Mouse (Mus musculus): Measurements from ENCODE around the gene Zswim4.

The Zswim4 gene

DNA sequence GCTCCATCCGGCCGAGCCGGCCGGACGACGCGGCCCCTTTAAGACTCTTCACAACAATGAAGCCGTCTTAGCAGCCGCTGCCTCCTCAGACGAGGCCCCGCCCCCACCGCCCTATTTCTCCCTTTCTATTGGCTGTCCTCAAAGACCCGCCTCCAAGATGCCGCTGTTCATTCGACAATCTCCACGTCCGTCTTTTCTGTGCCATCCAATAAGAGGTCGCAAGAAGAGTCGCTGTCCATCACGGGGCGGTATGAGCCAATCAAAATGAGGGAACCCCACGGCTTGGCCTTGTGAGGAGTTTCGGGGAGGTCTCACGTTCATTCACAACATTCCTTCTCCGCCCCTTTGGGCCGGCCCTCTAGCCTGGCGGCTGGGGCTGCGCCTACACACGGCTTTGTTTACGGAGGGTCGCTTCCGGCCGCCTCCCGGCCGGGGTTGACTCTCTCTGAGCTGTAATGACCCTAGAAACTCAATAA lies at the start of gene Zswim4:
Gene Zswim4 (minus strand): TSS at position 58 of the 476 bp plus-strand sequence.
- peak; percentile 99 for DNase-seq

DNA sequence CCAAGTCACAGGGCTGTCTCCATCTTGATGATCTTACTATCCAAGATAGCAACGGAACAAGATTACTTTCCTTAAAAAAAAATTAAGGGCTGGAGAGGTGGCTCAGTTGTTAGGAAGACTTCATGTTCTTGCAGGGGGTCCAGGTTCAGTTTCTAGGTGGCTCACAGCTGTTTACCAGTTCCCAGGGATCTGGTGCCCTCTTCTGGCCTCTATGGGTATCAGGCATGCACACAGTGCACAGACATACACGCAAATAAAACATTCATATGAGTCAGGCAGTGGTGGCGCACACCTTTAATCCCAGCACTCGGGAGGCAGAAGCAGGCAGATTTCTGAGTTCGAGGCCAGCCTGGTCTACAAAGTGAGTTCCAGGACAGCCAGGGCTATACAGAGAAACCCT lies 48.8 kb upstream of the Zswim4 start:
- DNase-seq, result peak; percentile 47 to 67

DNA sequence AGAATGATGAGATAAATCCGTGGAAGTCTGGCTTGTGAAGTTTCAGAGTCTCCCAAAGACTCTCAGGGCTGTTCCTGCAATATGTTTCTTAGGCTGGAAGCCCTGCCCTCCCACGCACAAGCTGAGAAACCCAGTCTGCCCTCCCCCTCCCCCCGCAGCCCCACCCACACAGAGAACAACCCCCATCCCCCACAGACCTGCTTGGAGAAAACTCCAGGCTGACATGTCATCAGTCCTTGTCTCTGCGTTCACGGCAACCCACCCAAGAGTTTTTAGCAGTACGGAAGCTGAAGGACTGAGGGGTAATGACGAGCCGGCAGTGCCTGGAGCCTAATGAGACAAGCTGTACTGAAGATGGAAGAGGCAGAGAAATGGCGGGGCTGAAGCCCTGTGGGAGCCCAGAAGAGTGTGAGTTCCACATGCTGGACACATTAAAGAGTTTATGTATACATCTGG lies 47.8 kb upstream of the Zswim4 start:
- no peak for DNase-seq

DNA sequence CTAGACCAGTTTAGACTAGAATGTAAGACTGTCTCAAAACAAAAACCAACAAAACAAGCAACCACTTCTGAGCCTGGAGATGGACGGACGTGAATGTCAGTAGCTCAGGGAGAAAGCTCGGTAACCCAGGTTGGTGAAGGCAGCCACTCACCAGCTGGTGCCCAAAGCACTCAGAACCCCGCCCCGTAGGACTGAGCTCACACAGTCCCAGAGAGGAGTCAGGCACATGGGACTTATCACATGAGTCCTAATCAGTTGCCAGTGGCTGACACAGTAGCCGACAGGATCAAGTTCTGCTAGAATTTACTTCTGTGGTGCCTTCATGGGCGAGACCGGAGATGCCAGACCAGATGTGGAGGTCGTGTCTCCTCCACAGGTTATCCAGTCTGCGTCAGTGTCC lies 43.9 kb upstream of the Zswim4 start:
- no peak for DNase-seq

DNA sequence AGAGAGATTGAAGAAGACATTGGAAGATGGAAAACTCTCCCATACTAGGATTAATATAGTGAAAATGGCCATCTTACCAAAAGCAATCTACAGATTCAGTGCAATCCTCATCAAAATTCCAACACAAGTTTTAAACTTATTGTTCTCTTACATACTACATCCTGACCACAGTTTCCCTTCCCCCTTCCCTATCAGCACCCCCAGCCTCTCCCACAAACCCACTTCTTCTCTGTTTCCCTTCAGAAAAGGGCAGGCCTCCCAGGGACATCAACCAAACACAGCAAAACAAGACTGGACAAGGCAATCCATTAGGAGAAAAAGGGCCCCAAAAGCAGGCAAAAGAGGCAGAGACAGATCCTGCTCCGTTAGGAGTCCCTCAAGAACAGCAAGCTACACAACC lies 39.6 kb upstream of the Zswim4 start:
- DNase-seq, result no peak

DNA sequence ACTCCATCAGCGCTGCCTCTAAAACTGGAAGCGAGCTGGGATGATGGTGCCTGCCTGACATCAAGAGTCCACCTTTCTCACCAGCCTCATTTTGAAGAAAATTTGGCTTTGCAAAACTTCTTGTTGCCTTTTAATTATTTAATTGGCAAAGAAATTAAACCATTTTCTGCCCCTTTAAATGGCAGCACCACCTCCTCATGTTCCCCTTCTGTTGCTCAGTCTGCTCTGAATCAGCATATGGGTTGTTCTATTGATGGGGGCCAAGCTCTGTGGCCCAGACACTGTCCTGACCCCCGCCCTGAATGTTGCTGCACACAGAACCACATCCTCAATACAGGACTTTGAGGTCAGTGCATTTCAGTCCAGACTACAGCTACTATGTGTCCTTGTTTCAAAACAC lies 37.1 kb upstream of the Zswim4 start:
- no peak for DNase-seq

GRCm38 (mm10) chr8:84272302-84272701 lies 35.4 kb upstream of the Zswim4 start:
- no peak for DNase-seq

DNA sequence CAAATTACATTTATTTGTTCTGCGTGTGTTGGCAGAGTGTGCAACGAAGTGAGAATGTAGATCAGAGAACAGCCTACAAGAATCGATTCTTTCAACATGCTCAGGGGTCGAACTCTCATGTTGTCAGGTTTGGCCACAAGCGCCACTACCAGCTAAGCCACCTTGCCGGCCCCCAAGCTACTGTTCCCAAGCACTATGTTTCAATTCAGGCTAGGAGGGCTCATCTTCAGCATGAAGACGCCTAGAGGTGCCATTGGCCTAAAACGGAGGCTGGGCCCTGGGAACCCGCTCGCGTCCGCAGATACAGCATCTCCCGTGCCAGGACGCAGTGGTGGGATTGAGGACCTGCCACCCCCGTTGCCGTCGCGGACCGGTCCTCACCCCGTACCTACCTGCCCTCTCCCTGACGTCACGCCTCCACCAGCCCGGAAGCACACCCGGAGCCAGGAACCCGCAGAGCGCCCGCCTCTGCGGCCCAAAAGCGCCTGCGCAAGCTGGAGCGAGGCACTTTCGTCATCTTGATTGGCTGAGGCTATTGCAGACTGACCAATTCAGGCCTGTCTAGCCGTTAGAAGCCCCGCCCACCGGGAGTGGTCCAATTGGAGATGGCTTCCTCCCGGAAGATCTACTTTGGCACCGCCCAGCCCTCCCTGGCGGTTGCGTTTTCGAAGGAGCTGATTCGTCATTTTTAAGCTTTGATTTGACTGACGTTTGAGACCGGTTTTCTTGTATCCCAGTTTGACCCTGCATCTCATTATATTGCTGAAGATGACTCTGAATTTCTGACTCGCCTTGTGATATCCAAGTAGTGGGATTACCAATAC lies 33.3 kb upstream of the Zswim4 start, which contains the start of gene Ccdc130:
Gene Ccdc130 (minus strand): TSS at position 431 of the 824 bp plus-strand sequence.
- DNase-seq, result peak; percentile 100

DNA sequence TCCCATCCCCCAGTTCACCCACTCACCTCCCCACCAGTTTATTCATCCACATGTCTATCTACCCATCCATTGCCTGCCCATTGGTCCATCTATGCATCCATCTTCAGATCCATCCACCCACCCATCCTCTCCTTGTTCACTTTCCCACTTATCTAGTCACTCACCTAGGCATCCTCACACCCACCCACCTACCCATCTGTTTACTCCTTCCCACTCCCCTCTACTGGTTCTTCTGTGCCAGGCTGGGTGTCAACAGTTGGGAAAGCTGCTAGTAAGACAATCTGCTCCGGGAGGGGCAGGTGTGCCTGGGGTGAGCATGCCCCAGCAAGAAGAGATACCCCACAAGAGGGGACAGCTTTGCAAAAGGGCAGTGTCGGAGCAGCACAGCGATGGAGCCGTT lies 24.2 kb upstream of the Zswim4 start:
- DNase-seq, result no peak

GRCm38 (mm10) chr8:84256822-84257610 lies 20.2 kb upstream of the Zswim4 start, which contains the start of gene Mri1:
Mri1 (minus strand) TSS chr8:84257326.
- DNase-seq, result peak; percentile 88 to 89

DNA sequence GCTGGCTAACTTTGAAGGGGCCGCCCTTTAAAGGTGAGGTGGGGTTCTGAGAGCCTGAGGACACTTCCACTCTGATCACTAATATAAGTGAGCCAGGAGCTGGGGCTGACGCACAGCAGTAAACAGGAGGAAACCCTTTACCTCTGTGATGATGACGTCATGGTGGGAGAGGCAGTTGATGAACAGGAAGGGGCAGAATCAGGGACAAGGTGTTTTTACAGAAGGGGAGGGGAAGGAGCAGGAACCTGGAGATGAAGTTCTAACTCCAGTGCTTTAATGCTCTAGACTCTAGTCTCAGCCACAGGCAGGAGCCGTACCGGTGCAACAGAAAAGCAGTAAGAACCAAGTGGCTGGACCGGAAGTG lies 19.6 kb upstream of the Zswim4 start:
- DNase-seq, result no peak

DNA sequence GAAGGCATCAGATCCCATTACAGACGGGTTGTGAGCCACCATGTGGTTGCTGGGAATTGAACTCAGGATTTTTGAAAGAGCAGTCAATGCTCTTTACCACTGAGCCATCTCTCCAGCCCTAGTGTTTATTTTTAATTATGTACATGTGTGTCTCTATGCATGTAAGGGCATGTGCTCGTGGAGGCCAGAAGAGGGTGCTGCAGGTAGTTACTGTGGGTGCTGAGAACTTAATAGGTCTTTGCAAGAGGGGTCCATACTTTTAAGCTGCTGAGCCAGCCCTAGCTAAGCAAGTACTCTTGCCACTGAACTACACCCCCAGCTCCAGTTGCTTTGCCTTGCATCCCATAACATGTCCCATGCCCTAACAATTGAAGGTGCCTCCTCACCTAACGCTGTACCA lies 19.0 kb upstream of the Zswim4 start:
- no peak for DNase-seq

DNA sequence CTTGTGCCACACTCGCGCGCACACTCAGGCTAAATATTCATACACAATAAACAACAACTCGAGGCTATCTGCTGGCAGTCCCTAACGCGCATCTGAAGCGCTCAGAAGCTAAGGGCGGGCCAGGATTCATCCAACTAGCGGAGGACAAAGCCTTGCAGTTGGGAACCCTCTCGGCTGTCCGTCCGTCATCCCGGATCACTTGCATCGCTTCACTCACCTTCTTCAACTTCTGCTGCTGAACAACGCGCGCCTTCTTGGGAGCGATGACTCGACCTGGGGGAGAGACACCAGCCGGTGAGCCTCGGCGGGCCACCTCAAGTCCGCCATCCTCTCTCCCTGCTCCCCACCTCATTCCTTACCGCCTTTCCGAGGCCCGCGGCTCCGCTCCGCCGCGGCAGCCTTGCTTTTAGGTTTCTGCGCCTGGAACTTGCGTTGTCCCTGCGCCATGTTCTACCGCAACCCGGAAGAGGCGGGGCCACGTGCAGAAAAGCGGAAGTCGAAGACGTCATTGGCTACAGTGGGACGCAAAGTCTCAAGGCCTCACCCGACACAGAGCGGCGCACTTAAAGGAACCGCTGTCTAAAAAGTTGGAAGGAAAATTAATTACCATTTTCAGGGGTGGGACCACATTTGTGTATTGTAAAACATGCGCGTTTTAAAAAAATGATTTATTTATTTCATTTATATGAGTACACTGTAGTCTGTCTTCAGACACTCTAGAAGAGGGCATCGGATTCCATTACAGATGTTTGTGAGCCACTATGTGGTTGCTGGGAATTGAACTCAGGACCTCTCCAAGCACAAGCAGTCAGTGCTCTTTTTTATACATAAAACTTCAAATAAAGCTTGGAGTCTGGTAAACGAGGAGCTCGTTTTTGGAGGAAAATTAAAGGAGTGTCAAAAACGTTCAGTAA lies 12.7 kb upstream of the Zswim4 start, which contains the start of gene D8Ertd738e:
Gene D8Ertd738e (minus strand): TSS at position 463 of the 914 bp plus-strand sequence.
- DNase-seq, result peak; percentile 85 to 87

DNA sequence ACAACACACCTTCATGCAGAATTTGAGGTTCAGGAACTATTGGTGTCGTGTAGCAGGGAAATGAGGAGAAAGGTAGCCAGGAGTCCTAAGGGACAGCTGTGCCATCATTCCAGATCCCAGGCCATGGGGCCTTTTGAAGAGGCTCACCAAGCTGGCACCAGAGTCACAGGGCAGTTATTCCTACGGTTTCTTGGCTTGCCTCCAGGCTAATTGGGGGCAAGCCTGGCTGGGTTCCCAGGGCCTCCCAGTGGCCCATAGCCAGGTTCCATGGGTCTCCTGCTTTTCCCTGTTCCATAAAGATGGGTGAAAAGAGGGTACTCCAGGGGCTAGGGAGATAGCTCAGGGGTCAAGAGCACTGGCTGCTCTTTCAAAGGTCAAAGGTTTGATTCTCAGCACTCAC lies 5.0 kb upstream of the Zswim4 start:
- DNase-seq, result peak; percentile 53 to 56

DNA sequence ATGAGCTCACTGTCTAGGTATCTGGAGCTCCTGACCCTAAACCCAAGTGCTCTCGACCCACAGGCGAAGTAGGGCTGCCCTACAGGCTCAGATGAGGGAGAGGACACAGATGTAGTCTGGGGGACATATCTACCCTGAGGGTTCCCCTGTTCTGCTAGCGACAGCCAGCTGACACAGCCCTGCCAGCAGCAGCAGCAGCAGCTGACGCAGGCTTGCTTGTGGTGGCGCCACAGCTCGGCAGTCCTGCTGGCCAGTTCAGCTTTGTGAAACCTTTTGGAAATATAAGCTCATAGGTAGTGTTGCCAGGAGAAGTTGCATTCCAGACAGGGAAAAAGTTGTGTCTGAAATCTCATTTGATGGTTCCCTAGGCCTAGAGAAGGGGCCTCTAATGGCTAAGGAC lies 4.3 kb upstream of the Zswim4 start:
- no peak for DNase-seq

DNA sequence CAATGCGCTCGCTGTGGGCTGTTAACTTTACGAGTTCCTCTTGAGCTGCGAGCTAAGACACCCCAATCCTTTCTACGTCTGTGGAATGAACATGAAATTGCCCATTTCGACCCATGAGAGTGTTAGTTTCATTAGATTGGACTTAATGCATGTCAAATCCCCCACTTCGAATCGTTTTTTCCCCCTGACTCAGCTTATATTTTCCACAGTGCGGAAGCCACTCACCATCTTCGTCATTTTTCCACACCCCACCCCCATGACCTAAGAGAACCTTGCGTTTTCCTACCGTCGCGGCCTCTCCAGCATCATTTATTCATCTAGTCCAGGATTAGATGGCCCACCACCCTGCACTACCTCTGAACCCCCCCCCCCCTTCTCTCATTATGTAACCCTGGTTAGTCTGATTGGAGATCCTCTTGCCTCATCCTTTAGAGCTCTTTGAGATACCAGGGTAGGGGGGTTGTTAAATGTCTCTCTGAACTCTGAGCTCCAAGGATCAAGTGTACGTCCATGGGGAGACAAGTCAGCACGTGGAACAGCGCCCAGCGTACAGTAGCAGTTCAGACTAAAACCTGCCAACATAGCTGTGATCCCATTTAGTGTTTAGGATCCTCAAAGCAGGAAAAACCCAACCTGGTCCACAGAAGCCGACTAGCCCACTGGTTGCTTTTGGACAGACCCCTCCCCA lies 831 bp upstream of the Zswim4 start:
- DNase-seq, result peak in 1 of 2 experiments; percentile 14

DNA sequence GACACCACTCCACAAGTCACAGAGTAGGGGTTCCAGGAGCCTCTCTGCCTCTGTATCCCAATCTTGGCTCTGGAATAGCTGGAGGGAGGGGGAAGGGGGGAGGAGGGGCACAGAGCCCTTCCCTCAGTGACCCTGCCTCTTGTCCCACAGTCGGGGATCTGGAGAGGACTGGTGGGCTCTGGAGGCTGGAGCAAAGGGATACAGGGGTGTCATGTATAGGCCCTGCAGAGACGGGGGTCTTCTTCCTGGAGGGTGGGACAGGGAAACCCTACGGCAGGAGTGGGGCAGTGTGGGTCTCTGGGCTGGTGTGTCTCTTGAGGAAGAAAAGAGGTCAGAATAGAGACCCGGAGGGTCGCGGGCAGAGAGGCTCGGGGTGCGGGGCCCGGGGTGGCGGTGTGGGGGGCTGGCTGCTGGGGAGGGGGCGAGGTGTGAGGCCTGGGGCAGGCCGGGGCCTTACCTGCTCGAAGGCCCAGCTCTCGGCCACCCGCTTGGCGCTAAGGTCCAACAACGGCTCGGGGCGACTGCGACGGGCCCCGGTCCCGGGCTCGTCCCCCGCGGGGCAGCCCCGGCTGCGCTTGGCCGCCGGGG lies 351 bp downstream of the Zswim4 start:
- DNase-seq, result peak in 1 of 2 experiments; percentile 40

DNA sequence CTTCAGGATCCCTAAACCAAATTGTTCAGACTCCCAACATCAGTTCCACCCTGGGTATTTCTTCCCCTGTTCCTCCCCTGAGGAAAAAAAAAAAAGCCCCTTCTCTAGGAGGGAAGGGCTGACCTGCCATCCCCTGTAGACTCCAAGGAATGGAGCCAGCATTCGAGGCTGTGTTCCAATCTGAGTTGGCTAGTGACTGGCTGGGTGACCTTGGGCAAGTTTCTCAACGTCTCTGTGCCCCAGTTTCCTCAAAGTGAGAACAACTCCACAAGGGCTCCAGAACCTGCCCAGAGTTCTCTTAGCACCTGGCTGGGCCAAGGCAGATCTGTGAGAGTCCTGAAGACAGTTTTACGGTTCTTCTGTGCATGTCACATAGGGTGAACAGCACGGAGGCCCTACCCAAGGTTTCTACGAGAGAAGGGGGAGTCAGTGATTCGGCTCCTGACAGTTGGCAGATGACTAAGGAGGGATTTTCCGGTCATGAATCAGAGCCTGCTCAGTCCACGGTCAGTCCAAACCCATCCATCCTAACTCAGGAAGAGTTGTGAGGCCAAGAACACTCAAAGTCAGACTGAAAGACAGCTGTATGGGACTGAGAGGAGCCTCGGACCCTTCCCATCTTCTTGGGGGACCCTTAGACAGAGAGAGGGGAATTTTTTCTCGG lies 977 bp downstream of the Zswim4 start:
- peak; percentile 31 to 40 for DNase-seq

DNA sequence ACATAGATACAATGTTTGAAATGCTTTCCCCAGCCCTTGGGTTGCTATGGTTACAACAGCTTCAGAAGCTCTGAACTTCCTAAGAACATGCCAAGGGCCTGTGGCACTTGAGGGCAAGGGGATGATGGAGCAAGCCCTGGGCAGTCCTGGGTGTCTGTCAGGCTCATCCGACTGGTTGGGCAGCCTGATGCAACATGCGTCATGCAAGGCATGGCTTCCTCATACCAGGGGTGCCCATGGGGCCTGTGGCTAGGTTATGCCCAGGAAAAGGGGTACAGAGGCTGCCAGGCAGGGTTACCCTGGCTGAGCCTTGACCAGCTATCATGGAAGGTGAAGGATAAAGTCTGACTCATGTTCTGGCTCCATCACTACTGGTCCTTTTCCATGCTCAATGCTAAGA lies 3.8 kb downstream of the Zswim4 start:
- DNase-seq, result no peak

- peak in 1 of 2 experiments; percentile 50 for DNase-seq
Measured at GRCm38 (mm10) chr8:84230735-84231134, 6.1 kb downstream of the Zswim4 start.
